Mouse (Mus musculus): Measurements from ENCODE around the gene Ift20.
"Not testable (repeated sequence)": the region's sequence is repeated elsewhere in the genome, so short reads cannot be mapped to it uniquely, and the experiment has no call there.

Gene Ift20

DNA sequence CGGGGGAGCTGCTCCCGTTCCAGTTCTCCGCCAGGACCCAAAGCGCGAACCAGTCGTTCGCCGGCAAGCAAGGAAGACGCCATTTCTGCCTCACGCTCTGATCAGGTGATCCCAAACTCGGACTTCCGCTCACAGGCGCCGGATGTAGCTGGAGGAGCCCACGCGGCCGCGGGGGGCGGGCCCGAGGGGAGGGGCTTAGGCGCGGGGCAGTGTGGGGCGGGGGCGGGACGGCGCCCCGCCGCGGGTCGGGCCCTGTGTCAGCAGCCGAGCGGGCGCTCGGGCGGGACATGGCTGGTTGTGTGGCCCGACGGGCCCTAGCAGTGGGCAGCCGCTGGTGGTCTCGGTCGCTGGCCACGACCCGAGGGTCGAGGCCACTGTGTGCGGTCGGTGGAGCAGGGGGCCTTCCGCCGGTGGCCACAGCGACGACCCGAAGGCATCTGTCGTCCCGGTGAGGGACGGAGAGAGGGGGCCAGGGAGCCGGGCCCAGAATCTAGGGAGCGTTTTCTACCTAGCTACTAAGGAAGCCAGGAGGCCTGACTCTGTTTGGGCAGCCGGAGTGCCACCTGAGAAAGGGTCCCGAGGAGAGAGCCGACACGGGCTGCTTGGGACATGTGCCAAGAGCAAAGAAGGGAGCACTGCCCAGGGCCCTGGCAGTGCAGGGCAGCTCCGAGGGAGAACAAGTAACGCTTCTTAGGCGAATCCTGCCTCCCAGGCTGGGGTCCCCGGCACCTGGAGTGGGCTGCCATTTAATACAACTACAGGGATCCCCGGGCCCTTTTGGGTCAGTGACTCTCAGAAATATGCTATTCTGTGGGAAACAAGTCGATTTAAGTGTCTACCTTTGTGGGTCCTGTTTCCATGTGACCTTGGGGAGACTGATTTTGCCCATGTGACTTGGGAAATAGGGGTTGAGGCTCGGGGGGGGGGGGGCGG lies 23.9 kb upstream of the Ift20 start, which contains the start of the genes Tmem199 and Poldip2:
Gene Tmem199, minus strand, starts transcription at position 148 of the 933 bp plus-strand sequence.
Gene Poldip2, plus strand, starts transcription at position 169 of the 933 bp plus-strand sequence.
- H3K27me3 ChIP-seq (ENCODE audit: control insufficient read depth, insufficient read depth, low read length, poor library complexity, severe bottlenecking) = no peaks in the 10 kb centered on the region

DNA sequence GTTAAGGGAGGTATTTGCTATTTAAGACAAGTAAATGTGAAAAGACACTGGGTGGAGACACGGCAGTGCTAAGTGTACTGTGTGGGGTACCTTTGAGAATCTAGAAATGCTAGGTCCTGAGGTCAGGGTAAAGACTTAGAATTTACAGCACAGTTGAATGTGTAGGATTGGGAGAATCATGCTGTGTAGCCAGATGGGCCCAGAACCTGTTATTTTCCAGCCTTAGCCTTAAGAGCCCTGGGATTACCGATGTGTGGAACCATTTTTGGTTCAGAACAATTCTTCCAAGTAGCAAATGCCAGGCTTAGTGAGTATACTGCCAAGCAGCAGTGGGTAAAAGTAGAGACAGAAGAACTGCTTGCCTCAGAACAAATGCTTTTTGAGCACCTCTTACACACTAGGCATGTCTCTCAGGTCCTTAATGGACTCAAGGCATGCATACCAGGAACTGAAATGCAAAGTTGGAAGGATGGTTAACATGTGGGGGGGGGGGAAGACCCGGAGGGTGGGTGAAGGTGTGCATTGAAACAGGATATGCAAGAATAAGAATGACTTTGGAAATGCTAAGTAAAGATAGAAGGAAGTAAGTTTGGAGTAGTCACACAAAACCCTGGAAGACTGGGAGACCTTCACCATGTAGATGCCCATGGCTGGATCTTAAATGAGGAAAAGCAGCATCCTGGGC lies 22.9 kb upstream of the Ift20 start:
- H3K36me3 ChIP-seq (ENCODE audit: control insufficient read depth, insufficient read depth, low read length, poor library complexity, severe bottlenecking) = no peaks in the 10 kb centered on the region; the same call in none of the 2 replicates
- no peak for DNase-seq (ENCODE audit: low read depth, low spot score)
- H3K27me3 ChIP-seq (ENCODE audit: control insufficient read depth, insufficient read depth, low read length, poor library complexity, severe bottlenecking) = no peaks in the 10 kb centered on the region

More for the DNA sequence above, 23.9 kb upstream of the Ift20 start, which contains the start of the genes Tmem199 and Poldip2:
- peaks cover 5% of the 10 kb centered on the region for H3K36me3 ChIP-seq (ENCODE audit: control insufficient read depth, insufficient read depth, low read length, poor library complexity, severe bottlenecking)
- peak; percentile 95 for DNase-seq (ENCODE audit: low read depth, low spot score)

DNA sequence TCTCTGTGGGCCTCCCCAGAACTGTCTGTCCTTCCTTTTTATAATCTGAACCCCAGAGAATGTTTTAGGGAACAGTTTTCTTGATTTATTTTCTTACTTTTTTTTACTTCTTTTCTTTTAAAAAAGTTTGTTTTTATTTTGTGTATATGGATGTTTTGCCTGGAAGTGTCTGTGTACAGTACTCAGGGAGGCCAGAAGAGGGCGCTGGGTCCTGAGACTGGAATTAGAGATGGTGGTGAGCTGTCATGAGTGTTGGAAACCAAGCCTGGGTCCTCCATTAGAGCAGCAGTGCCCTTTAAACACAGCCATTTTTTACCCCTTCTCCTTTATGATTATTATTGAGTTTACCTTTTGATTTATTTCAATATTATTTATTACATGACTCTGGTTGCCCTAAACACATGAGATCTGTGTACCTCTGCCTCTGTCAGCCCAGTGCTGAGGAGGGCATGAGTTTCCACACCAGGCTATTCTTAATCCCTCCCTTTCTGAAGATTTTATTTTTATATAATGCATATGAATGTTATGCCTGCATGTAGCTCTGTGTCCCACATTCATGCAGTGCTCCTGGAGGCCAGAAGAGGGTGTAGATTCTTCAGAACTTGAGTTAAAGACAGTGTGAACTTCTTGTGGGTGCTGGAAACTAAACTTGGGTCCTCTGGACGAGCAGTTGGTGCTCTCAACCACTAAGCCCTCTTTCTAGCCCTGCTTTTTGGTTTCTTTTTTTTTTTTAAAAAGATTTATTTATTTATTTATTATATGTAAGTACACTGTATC lies 20.4 kb upstream of the Ift20 start:
- no peaks in the 10 kb centered on the region for H3K27me3 ChIP-seq (ENCODE audit: control insufficient read depth, insufficient read depth, low read length, poor library complexity, severe bottlenecking)
- peak; percentile 39 for DNase-seq (ENCODE audit: low read depth, low spot score)
- H3K36me3 ChIP-seq (ENCODE audit: control insufficient read depth, insufficient read depth, low read length, poor library complexity, severe bottlenecking) = no peaks in the 10 kb centered on the region; the same call in 1 of the 2 replicates

GRCm38 (mm10) chr11:78518931-78519330 lies 17.2 kb upstream of the Ift20 start:
- DNase-seq (ENCODE audit: low read depth, low spot score) = no peak
- no peaks in the 10 kb centered on the region for H3K27me3 ChIP-seq (ENCODE audit: control insufficient read depth, insufficient read depth, low read length, poor library complexity, severe bottlenecking)

GRCm38 (mm10) chr11:78521880-78522279 lies 14.3 kb upstream of the Ift20 start:
- Histone ChIP-seq H3K27me3 (ENCODE audit: control insufficient read depth, insufficient read depth, low read length, poor library complexity, severe bottlenecking) (no peaks in the 10 kb centered on the region), H3K36me3 (ENCODE audit: control insufficient read depth, insufficient read depth, low read length, poor library complexity, severe bottlenecking) (peaks cover 8% of the 10 kb centered on the region)
- DNase-seq (ENCODE audit: low read depth, low spot score) = no peak

More at GRCm38 (mm10) chr11:78518931-78519330, 17.2 kb upstream of the Ift20 start:
- peaks cover 3% of the 10 kb centered on the region for H3K36me3 ChIP-seq (ENCODE audit: control insufficient read depth, insufficient read depth, low read length, poor library complexity, severe bottlenecking)

GRCm38 (mm10) chr11:78522481-78522997 lies 13.6 kb upstream of the Ift20 start:
- DNase-seq (ENCODE audit: low read depth, low spot score) = peak; percentile 52
- no peaks in the 10 kb centered on the region for H3K27me3 ChIP-seq (ENCODE audit: control insufficient read depth, insufficient read depth, low read length, poor library complexity, severe bottlenecking)
- peaks cover 10% of the 10 kb centered on the region for H3K36me3 ChIP-seq (ENCODE audit: control insufficient read depth, insufficient read depth, low read length, poor library complexity, severe bottlenecking)

DNA sequence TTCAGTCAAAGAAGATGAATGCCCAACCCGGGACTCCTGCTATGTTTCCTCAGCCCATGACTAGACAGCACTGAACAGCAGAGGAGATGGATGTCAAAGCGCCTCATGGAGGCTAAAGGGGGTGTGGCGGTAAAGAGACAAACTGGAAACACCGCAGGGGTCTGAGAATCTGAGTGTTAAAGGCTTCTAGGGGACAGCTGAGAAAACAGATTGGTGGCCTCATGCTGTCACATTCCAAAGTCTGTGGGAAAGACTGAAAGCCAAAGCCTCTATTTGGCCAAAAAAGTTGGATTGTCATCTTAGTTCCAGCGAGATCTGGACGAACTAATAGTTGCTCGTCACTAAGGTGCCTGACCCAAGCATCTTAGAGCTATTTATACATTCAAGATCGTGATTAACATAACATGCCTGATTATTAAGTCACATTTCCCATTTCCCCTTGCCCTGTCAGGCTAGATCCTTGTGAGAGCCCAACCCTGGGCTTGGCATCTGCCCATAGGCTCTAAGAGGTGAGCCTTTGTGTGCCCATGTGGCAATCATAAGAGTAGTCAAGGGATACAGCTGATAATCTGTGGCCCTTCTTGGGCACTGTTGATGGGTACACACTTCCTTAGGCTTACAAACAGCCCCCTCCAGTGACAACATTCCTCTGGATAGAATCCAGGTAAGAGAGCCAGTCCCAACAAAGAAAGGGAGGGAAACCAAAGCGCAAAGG lies 12.8 kb upstream of the Ift20 start:
- peaks cover 10% of the 10 kb centered on the region for H3K36me3 ChIP-seq (ENCODE audit: control insufficient read depth, insufficient read depth, low read length, poor library complexity, severe bottlenecking)
- no peak for DNase-seq (ENCODE audit: low read depth, low spot score)
- no peaks in the 10 kb centered on the region for H3K27me3 ChIP-seq (ENCODE audit: control insufficient read depth, insufficient read depth, low read length, poor library complexity, severe bottlenecking)

DNA sequence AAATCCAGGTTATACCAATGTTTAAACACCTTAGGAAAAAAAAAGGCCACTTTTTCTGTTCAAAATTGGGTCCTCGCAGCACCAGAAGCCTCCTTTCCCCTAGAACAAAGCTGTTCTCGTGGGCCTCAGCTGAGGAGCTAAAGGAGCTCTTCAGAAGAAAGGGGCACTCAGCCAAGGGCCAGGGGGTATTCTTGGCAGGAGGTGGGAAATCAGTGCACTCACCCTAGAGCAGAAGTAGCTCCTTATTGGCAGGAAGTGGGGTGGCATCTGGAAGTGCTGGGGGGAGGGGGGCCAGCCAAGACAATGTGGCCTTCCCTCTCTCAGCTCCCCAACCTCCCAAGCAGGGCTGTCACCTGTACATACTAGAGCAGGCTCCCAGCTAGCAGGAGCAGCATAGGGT lies 11.3 kb upstream of the Ift20 start:
- H3K36me3 ChIP-seq (ENCODE audit: control insufficient read depth, insufficient read depth, low read length, poor library complexity, severe bottlenecking) = peaks cover 13% of the 10 kb centered on the region
- H3K27me3 ChIP-seq (ENCODE audit: control insufficient read depth, insufficient read depth, low read length, poor library complexity, severe bottlenecking) = no peaks in the 10 kb centered on the region

GRCm38 (mm10) chr11:78528714-78529113 lies 7.4 kb upstream of the Ift20 start:
- H3K27me3 ChIP-seq (ENCODE audit: control insufficient read depth, insufficient read depth, low read length, poor library complexity, severe bottlenecking) = no peaks in the 10 kb centered on the region
- peaks cover 9% of the 10 kb centered on the region for H3K36me3 ChIP-seq (ENCODE audit: control insufficient read depth, insufficient read depth, low read length, poor library complexity, severe bottlenecking)
- DNase-seq (ENCODE audit: low read depth, low spot score) = no peak

More for the DNA sequence above, 11.3 kb upstream of the Ift20 start:
- DNase-seq (ENCODE audit: low read depth, low spot score) = no peak

GRCm38 (mm10) chr11:78530001-78530400 lies 6.2 kb upstream of the Ift20 start:
- DNase-seq (ENCODE audit: low read depth, low spot score) = no peak
- Histone ChIP-seq H3K27me3 (ENCODE audit: control insufficient read depth, insufficient read depth, low read length, poor library complexity, severe bottlenecking) (no peaks in the 10 kb centered on the region), H3K36me3 (ENCODE audit: control insufficient read depth, insufficient read depth, low read length, poor library complexity, severe bottlenecking) (peaks cover 9% of the 10 kb centered on the region)

DNA sequence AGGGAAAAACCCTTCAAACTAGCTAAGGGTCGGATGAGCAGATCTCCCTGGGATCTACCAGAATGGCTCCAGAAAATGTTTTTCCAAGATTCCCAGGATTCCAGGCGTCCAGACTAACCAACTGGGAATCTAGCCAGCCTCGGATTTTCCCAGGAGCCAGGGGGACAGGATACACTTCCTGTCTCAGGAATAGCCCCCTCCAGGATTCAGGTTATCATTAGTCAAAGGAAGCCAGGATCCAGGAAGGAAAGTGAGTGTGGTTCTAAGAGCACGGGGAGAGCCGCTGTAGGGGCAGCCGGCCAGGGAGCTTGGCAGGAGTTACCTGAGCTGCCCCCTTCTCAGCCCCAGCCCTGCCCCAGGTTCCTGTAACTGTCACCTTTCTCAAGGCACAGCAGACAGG lies 5.1 kb upstream of the Ift20 start:
- H3K36me3 ChIP-seq (ENCODE audit: control insufficient read depth, insufficient read depth, low read length, poor library complexity, severe bottlenecking) = peaks cover 9% of the 10 kb centered on the region; the same call in 1 of the 2 replicates
- no peak for DNase-seq (ENCODE audit: low read depth, low spot score)
- no peaks in the 10 kb centered on the region for H3K27me3 ChIP-seq (ENCODE audit: control insufficient read depth, insufficient read depth, low read length, poor library complexity, severe bottlenecking)

DNA sequence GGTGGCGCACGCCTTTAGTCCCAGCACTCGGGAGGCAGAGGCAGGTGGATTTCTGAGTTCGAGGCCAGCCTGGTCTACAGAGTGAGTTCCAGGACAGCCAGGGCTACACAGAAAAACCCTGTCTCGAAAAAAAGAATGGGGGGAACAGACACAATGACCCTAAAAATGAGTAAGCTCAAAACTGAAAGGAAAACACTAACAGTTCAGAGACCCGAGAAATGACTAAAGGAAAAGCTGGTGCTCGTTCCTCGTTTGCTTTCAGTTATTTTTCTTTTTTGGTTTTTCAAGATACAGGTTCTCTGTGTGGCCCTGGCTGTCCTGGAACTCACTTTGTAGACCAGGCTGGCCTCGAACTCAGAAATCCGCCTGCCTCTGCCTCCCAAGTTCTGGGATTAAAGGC lies 4.6 kb upstream of the Ift20 start:
- not testable (repeated sequence) for H3K36me3 ChIP-seq (ENCODE audit: control insufficient read depth, insufficient read depth, low read length, poor library complexity, severe bottlenecking); H3K27me3 ChIP-seq (ENCODE audit: control insufficient read depth, insufficient read depth, low read length, poor library complexity, severe bottlenecking); DNase-seq (ENCODE audit: low read depth, low spot score)

- DNase-seq (ENCODE audit: low read depth, low spot score) = no peak
- Histone ChIP-seq H3K27me3 (ENCODE audit: control insufficient read depth, insufficient read depth, low read length, poor library complexity, severe bottlenecking) (no peaks in the 10 kb centered on the region), H3K36me3 (ENCODE audit: control insufficient read depth, insufficient read depth, low read length, poor library complexity, severe bottlenecking) (no peaks in the 10 kb centered on the region; the same call in 1 of the 2 replicates)
Measured at GRCm38 (mm10) chr11:78534516-78534915, 1.6 kb upstream of the Ift20 start.
